Mouse (Mus musculus): ENCODE measurements around the gene Fmnl3. TPM values are rescaled to one million over a fixed set of nuclear protein-coding genes. Genes with fewer than 3 reads are reported as not detected.
A peak's percentile ranks its signal among the peaks of the same experiment; 100 is the strongest.

Fmnl3 gene
- total and polyA plus RNA-seq, 3 experiments = 14.6 to 18.6 (median 18.1) TPM

DNA sequence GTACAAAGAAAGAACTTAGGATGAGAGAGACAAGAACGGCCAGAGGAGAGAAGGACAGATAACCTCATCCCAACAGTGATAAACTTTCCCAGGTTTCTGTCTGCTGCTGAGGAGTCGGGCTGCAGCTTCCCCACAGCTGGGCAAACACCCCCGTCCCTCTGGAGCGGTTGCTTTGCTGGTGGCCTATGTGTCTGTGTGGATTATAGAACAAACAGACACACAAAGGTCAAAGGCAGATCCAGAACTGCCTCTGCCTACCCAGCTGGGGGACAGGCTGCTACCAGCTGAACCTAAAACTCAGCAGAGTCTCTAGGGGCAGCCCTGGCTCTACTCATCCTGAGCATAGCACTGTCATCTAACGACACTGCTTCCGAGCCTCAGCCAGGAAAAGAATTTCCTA is 30.6 kb downstream of the Fmnl3 start:
- H3K27ac ChIP-seq = peak overlapping the region; percentile 34
- DNase-seq = no peak
- 37% methylated on average over 6 of the region's 6 CpGs for WGBS
- peaks cover 20% of the 10 kb centered on the region for H3K36me3 ChIP-seq (ENCODE audit: control insufficient read depth, insufficient read depth, low read length)
- peaks cover 55% of the 10 kb centered on the region for H3K4me1 ChIP-seq (ENCODE audit: control insufficient read depth, insufficient read depth, low read length)
- intact Hi-C loops (cut with DNase I) = no loop called here
- H3K4me3 ChIP-seq = no peak overlapping the region
- no peaks in the 10 kb centered on the region; the same call in none of the 2 replicates for H3K79me2 ChIP-seq (replicated peaks; ENCODE audit: control insufficient read depth, insufficient read depth, low read length)
- H3K9ac ChIP-seq (ENCODE audit: low read depth, low read length) = no peak overlapping the region
- no peak for TF ChIP-seq POLR2A (IDR thresholded peaks at IDR 0.05; ENCODE audit: insufficient read depth, low read depth, low read length)
- no peak for TF ChIP-seq EP300 (IDR thresholded peaks at IDR 0.05; ENCODE audit: insufficient read depth, low read depth, low read length)
- TF ChIP-seq CTCF (IDR thresholded peaks at IDR 0.05) = no peak
- no peaks in the 10 kb centered on the region for H3K27me3 ChIP-seq (ENCODE audit: control insufficient read depth, insufficient read depth, low read length)

GRCm38 (mm10) chr15:99338916-99339315 is 31.4 kb downstream of the Fmnl3 start:
- intact Hi-C loops (cut with DNase I) = no loop called here
- Histone ChIP-seq H3K79me2 (replicated peaks; ENCODE audit: control insufficient read depth, insufficient read depth, low read length) (no peaks in the 10 kb centered on the region; the same call in none of the 2 replicates), H3K36me3 (ENCODE audit: control insufficient read depth, insufficient read depth, low read length) (peaks cover 22% of the 10 kb centered on the region), H3K27me3 (ENCODE audit: control insufficient read depth, insufficient read depth, low read length) (no peaks in the 10 kb centered on the region), H3K4me1 (ENCODE audit: control insufficient read depth, insufficient read depth, low read length) (peaks cover 55% of the 10 kb centered on the region), H3K27ac (no peak overlapping the region), H3K4me3 (no peak overlapping the region), H3K9ac (ENCODE audit: low read depth, low read length) (no peak overlapping the region)
- no peak for DNase-seq
- WGBS = 70% methylated on average over 2 of the region's 2 CpGs
- no peak for TF ChIP-seq EP300 (IDR thresholded peaks at IDR 0.05; ENCODE audit: insufficient read depth, low read depth, low read length)

GRCm38 (mm10) chr15:99335801-99336320 is 34.4 kb downstream of the Fmnl3 start:
- Histone ChIP-seq H3K9ac (ENCODE audit: low read depth, low read length) (no peak overlapping the region), H3K4me3 (no peak overlapping the region), H3K36me3 (ENCODE audit: control insufficient read depth, insufficient read depth, low read length) (peaks cover 23% of the 10 kb centered on the region), H3K79me2 (replicated peaks; ENCODE audit: control insufficient read depth, insufficient read depth, low read length) (no peaks in the 10 kb centered on the region; the same call in none of the 2 replicates), H3K27ac (peak overlapping the region; percentile 95), H3K27me3 (ENCODE audit: control insufficient read depth, insufficient read depth, low read length) (no peaks in the 10 kb centered on the region), H3K4me1 (ENCODE audit: control insufficient read depth, insufficient read depth, low read length) (peaks cover 56% of the 10 kb centered on the region)
- DNase-seq = no peak
- TF ChIP-seq POLR2A (IDR thresholded peaks at IDR 0.05; ENCODE audit: insufficient read depth, low read depth, low read length) = no peak
- TF ChIP-seq CTCF (IDR thresholded peaks at IDR 0.05) = no peak
- TF ChIP-seq EP300 (IDR thresholded peaks at IDR 0.05; ENCODE audit: insufficient read depth, low read depth, low read length) = no peak
- WGBS = 33% methylated on average over 8 of the region's 8 CpGs
- intact Hi-C loops (cut with DNase I) = no loop called here

GRCm38 (mm10) chr15:99334500-99334899 is 35.8 kb downstream of the Fmnl3 start:
- H3K36me3 ChIP-seq (ENCODE audit: control insufficient read depth, insufficient read depth, low read length) = peaks cover 23% of the 10 kb centered on the region
- peak overlapping the region; percentile 95 for H3K27ac ChIP-seq
- H3K4me1 ChIP-seq (ENCODE audit: control insufficient read depth, insufficient read depth, low read length) = peaks cover 61% of the 10 kb centered on the region
- no peak for DNase-seq
- no peaks in the 10 kb centered on the region; the same call in none of the 2 replicates for H3K79me2 ChIP-seq (replicated peaks; ENCODE audit: control insufficient read depth, insufficient read depth, low read length)
- H3K27me3 ChIP-seq (ENCODE audit: control insufficient read depth, insufficient read depth, low read length) = no peaks in the 10 kb centered on the region
- TF ChIP-seq POLR2A (IDR thresholded peaks at IDR 0.05; ENCODE audit: insufficient read depth, low read depth, low read length) (no peak), EP300 (IDR thresholded peaks at IDR 0.05; ENCODE audit: insufficient read depth, low read depth, low read length) (no peak), CTCF (IDR thresholded peaks at IDR 0.05) (no peak)
- intact Hi-C loops (cut with DNase I) = no loop called here
- 29% methylated on average over 6 of the region's 6 CpGs for WGBS
- no peak overlapping the region for H3K9ac ChIP-seq (ENCODE audit: low read depth, low read length)
- H3K4me3 ChIP-seq = no peak overlapping the region

- Histone ChIP-seq H3K9ac (ENCODE audit: low read depth, low read length) (peak overlapping the region; percentile 36), H3K36me3 (ENCODE audit: control insufficient read depth, insufficient read depth, low read length) (peaks cover 23% of the 10 kb centered on the region), H3K79me2 (replicated peaks; ENCODE audit: control insufficient read depth, insufficient read depth, low read length) (no peaks in the 10 kb centered on the region; the same call in 1 of the 2 replicates), H3K4me1 (ENCODE audit: control insufficient read depth, insufficient read depth, low read length) (peaks cover 62% of the 10 kb centered on the region), H3K27me3 (ENCODE audit: control insufficient read depth, insufficient read depth, low read length) (no peaks in the 10 kb centered on the region), H3K27ac (peak overlapping the region; percentile 95), H3K4me3 (no peak overlapping the region)
- intact Hi-C loops (cut with DNase I) = loop anchor here (1.0 kb wide), 1 partner anchor 16 kb away; no protein-coding TSS in a partner anchor
- TF ChIP-seq CTCF (IDR thresholded peaks at IDR 0.05) (no peak), EP300 (IDR thresholded peaks at IDR 0.05; ENCODE audit: insufficient read depth, low read depth, low read length) (peak; percentile 78), POLR2A (IDR thresholded peaks at IDR 0.05; ENCODE audit: insufficient read depth, low read depth, low read length) (peak; percentile 50; the same call in 1 of the 2 replicates)
- DNase-seq = peak; percentile 61 to 63
- WGBS = 34% methylated on average over 3 of the region's 3 CpGs
Observed at GRCm38 (mm10) chr15:99333676-99334065, 36.6 kb downstream of the Fmnl3 start.

GRCm38 (mm10) chr15:99332921-99333675 is 37.2 kb downstream of the Fmnl3 start:
- peak overlapping the region; percentile 36 for H3K9ac ChIP-seq (ENCODE audit: low read depth, low read length)
- H3K4me1 ChIP-seq (ENCODE audit: control insufficient read depth, insufficient read depth, low read length) = peaks cover 62% of the 10 kb centered on the region
- 8% methylated on average over 9 of the region's 9 CpGs for WGBS
- no peak overlapping the region; the same call in 1 of the 2 replicates for H3K4me3 ChIP-seq
- H3K79me2 ChIP-seq (replicated peaks; ENCODE audit: control insufficient read depth, insufficient read depth, low read length) = no peaks in the 10 kb centered on the region; the same call in 1 of the 2 replicates
- TF ChIP-seq CTCF (IDR thresholded peaks at IDR 0.05) (peak; percentile 49), EP300 (IDR thresholded peaks at IDR 0.05; ENCODE audit: insufficient read depth, low read depth, low read length) (peak; percentile 99), POLR2A (IDR thresholded peaks at IDR 0.05; ENCODE audit: insufficient read depth, low read depth, low read length) (peak; percentile 57)
- no peaks in the 10 kb centered on the region for H3K27me3 ChIP-seq (ENCODE audit: control insufficient read depth, insufficient read depth, low read length)
- intact Hi-C loops (cut with DNase I) = loop anchor here (1.0 kb wide), 2 partner anchors 16 to 36 kb away; no protein-coding TSS in a partner anchor
- H3K36me3 ChIP-seq (ENCODE audit: control insufficient read depth, insufficient read depth, low read length) = peaks cover 23% of the 10 kb centered on the region
- DNase-seq = peak; percentile 83 to 90
- peak overlapping the region; percentile 95 for H3K27ac ChIP-seq

Data from heart, adult 2 months (tissue).